Mouse (Mus musculus): ENCODE measurements around the gene Acot5.

DNA sequence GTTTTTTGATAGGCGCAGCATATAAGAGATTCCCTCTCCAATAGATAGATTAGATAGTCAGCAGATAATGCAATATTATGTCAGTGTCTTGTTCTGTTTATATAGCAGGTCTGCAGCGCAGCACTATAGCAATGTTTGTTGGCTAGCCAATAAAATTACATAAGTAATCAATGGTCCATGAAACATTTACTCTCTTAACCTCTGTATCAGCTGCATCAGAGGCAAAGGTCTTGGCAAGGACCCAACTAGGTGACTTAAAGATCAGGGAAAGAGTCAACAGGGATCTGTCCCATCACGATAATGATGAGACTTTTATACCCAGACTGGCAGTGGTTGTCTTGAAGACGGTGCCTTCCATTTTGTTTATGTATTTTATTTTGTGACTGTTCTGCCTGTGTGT is 36.3 kb upstream of the Acot5 start:
- TF ChIP-seq CTCF (IDR thresholded peaks at IDR 0.05; ENCODE audit: low read depth, low read length) (no peak), POLR2A (IDR thresholded peaks at IDR 0.05; ENCODE audit: extremely low read depth, insufficient read depth, low read length) (no peak)

All from liver, adult 2 months (tissue).